Mouse (Mus musculus): Measurements from ENCODE around the gene Bach2. TPM values are rescaled to one million over a fixed set of nuclear protein-coding genes. Genes with fewer than 3 reads are reported as not detected.
A peak's percentile ranks its signal among the peaks of the same experiment; 100 is the strongest.

The Bach2 gene
- polyA plus RNA-seq, 2 experiments, result 0.45 to 0.67 TPM

- ATAC-seq (ENCODE audit: insufficient read depth) (peak; percentile 27; the same call in 1 of the 2 replicates), DNase-seq (ENCODE audit: low read depth in 3 of 3, low spot score in 3 of 3) (no peak)
- peaks cover 0 to 39% of the 10 kb centered on the region in 2 experiments; a peak in 2 of 4 replicates for H3K4me1 ChIP-seq (replicated peaks; ENCODE audit: control insufficient read depth in 2 of 2, insufficient read depth in 2 of 2, low read length in 1 of 2)
- no peak overlapping the region for H3K4me3 ChIP-seq (ENCODE audit: insufficient read depth in 1 of 2, low read depth in 2 of 2, low read length in 2 of 2)
- H3K9ac ChIP-seq (replicated peaks), result 0 out of 2 replicates have a peak overlapping the region, but pooled peaks have one; percentile 3
- no peaks in the 10 kb centered on the region for H3K36me3 ChIP-seq (replicated peaks; ENCODE audit: control insufficient read depth, insufficient read depth, low read depth)
- no peaks in the 10 kb centered on the region for H3K9me3 ChIP-seq (ENCODE audit: control insufficient read depth, low read length)
- H3K27me3 ChIP-seq (ENCODE audit: control insufficient read depth, insufficient read depth, low read length), result no peaks in the 10 kb centered on the region
- WGBS (ENCODE audit: insufficient replicate concordance), result 3% methylated on average over 8 of the region's 8 CpGs
- H3K4me2 ChIP-seq (ENCODE audit: low read depth), result peak overlapping the region; percentile 24
- TF ChIP-seq CTCF (IDR thresholded peaks at IDR 0.05; ENCODE audit: low read depth), result no peak
- no peak for TF ChIP-seq EP300 (IDR thresholded peaks at IDR 0.05; ENCODE audit: low read depth)
- H3K27ac ChIP-seq, result no peak overlapping the region
Observed at GRCm38 (mm10) chr4:32303674-32304073, 65.1 kb downstream of the Bach2 start.

- Histone ChIP-seq H3K4me3 (ENCODE audit: insufficient read depth in 1 of 2, low read depth in 2 of 2, low read length in 2 of 2) (no peak overlapping the region), H3K4me1 (replicated peaks; ENCODE audit: control insufficient read depth in 2 of 2, insufficient read depth in 2 of 2, low read length in 1 of 2) (peaks cover 0 to 38% of the 10 kb centered on the region in 2 experiments; a peak in 2 of 4 replicates), H3K27ac (no peak overlapping the region), H3K27me3 (ENCODE audit: control insufficient read depth, insufficient read depth, low read length) (no peaks in the 10 kb centered on the region), H3K4me2 (ENCODE audit: low read depth) (peak overlapping the region; percentile 15; the same call in 1 of the 2 replicates), H3K9me3 (ENCODE audit: control insufficient read depth, low read length) (no peaks in the 10 kb centered on the region), H3K36me3 (replicated peaks; ENCODE audit: control insufficient read depth, insufficient read depth, low read depth) (no peaks in the 10 kb centered on the region), H3K9ac (replicated peaks) (no peak overlapping the region)
- TF ChIP-seq EP300 (IDR thresholded peaks at IDR 0.05; ENCODE audit: low read depth) (no peak), CTCF (IDR thresholded peaks at IDR 0.05; ENCODE audit: low read depth) (no peak)
- WGBS (ENCODE audit: insufficient replicate concordance), result 21% methylated on average over 6 of the region's 6 CpGs
- ATAC-seq (ENCODE audit: insufficient read depth) (peak; percentile 71), DNase-seq (ENCODE audit: low read depth in 3 of 3, low spot score in 3 of 3) (peak; percentile 12 to 31 (median 17))
Observed at GRCm38 (mm10) chr4:32304221-32304703, 65.7 kb downstream of the Bach2 start.

- Histone ChIP-seq H3K4me1 (replicated peaks; ENCODE audit: control insufficient read depth in 2 of 2, insufficient read depth in 2 of 2, low read length in 1 of 2) (peaks cover 0 to 35% of the 10 kb centered on the region in 2 experiments; a peak in 2 of 4 replicates), H3K27me3 (ENCODE audit: control insufficient read depth, insufficient read depth, low read length) (no peaks in the 10 kb centered on the region), H3K36me3 (replicated peaks; ENCODE audit: control insufficient read depth, insufficient read depth, low read depth) (no peaks in the 10 kb centered on the region), H3K27ac (no peak overlapping the region), H3K9me3 (ENCODE audit: control insufficient read depth, low read length) (no peaks in the 10 kb centered on the region), H3K4me2 (ENCODE audit: low read depth) (no peak overlapping the region; the same call in 1 of the 2 replicates), H3K4me3 (ENCODE audit: insufficient read depth in 1 of 2, low read depth in 2 of 2, low read length in 2 of 2) (no peak overlapping the region), H3K9ac (replicated peaks) (no peak overlapping the region)
- DNase-seq (ENCODE audit: low read depth in 3 of 3, low spot score in 3 of 3) (no peak), ATAC-seq (ENCODE audit: insufficient read depth) (no peak)
- 77% methylated on average over 18 of the region's 18 CpGs for WGBS (ENCODE audit: insufficient replicate concordance)
- TF ChIP-seq CTCF (IDR thresholded peaks at IDR 0.05; ENCODE audit: low read depth) (no peak), EP300 (IDR thresholded peaks at IDR 0.05; ENCODE audit: low read depth) (no peak)
Observed at GRCm38 (mm10) chr4:32305036-32305615, 66.5 kb downstream of the Bach2 start.

- H3K36me3 ChIP-seq (replicated peaks; ENCODE audit: control insufficient read depth, insufficient read depth, low read depth), result no peaks in the 10 kb centered on the region
- H3K4me2 ChIP-seq (ENCODE audit: low read depth), result no peak overlapping the region
- peaks cover 0 to 35% of the 10 kb centered on the region in 2 experiments; a peak in 2 of 4 replicates for H3K4me1 ChIP-seq (replicated peaks; ENCODE audit: control insufficient read depth in 2 of 2, insufficient read depth in 2 of 2, low read length in 1 of 2)
- H3K4me3 ChIP-seq (ENCODE audit: insufficient read depth in 1 of 2, low read depth in 2 of 2, low read length in 2 of 2), result no peak overlapping the region
- TF ChIP-seq CTCF (IDR thresholded peaks at IDR 0.05; ENCODE audit: low read depth) (no peak), EP300 (IDR thresholded peaks at IDR 0.05; ENCODE audit: low read depth) (no peak)
- WGBS (ENCODE audit: insufficient replicate concordance), result 67% methylated on average over 6 of the region's 6 CpGs
- H3K9ac ChIP-seq (replicated peaks), result no peak overlapping the region
- no peaks in the 10 kb centered on the region for H3K27me3 ChIP-seq (ENCODE audit: control insufficient read depth, insufficient read depth, low read length)
- DNase-seq (ENCODE audit: low read depth in 3 of 3, low spot score in 3 of 3), result no peak
- ATAC-seq (ENCODE audit: insufficient read depth), result no peak
- no peak overlapping the region for H3K27ac ChIP-seq
- no peaks in the 10 kb centered on the region for H3K9me3 ChIP-seq (ENCODE audit: control insufficient read depth, low read length)
Observed at GRCm38 (mm10) chr4:32305683-32306082, 67.1 kb downstream of the Bach2 start.

DNA sequence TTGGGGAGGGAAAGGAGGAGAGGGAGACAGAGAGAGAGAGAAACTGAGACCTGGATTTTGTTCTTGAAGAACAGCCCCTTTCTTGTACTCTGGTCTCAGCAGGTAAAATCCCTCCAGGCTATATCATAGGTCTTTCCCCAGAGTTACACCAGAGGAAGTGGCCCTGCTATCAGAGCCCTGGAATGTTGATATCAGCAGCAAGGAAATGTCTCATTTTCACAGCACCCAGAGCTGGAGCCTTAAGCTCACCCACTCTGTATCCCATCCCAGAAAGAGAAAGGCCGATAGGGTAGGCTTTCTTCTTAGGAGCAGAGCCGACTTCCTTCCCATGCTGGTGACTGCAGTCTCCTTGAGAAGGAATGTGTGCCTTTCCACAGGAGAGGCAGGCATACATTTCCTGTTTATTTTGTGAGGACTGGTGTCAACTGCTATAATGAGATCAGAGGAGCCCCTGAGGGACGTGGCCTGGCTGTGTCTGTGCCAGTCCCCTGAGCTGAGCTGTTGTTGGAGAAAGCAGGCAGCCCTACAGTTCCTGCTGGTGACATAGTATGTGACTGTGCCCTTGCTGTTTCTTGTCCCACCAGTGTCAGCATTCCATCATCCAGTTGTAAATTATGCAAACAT lies 67.7 kb downstream of the Bach2 start:
- DNase-seq (ENCODE audit: low read depth in 3 of 3, low spot score in 3 of 3), result no peak
- no peak overlapping the region for H3K4me2 ChIP-seq (ENCODE audit: low read depth)
- H3K4me1 ChIP-seq (replicated peaks; ENCODE audit: control insufficient read depth in 2 of 2, insufficient read depth in 2 of 2, low read length in 1 of 2), result peaks cover 0 to 35% of the 10 kb centered on the region in 2 experiments; a peak in 2 of 4 replicates
- no peak overlapping the region for H3K4me3 ChIP-seq (ENCODE audit: insufficient read depth in 1 of 2, low read depth in 2 of 2, low read length in 2 of 2)
- WGBS (ENCODE audit: insufficient replicate concordance), result 49% methylated on average over 3 of the region's 3 CpGs
- H3K27ac ChIP-seq, result no peak overlapping the region
- peak; percentile 31; the same call in 1 of the 2 replicates for ATAC-seq (ENCODE audit: insufficient read depth)
- no peak for TF ChIP-seq CTCF (IDR thresholded peaks at IDR 0.05; ENCODE audit: low read depth)
- no peak for TF ChIP-seq EP300 (IDR thresholded peaks at IDR 0.05; ENCODE audit: low read depth)
- no peaks in the 10 kb centered on the region for H3K36me3 ChIP-seq (replicated peaks; ENCODE audit: control insufficient read depth, insufficient read depth, low read depth)
- H3K9me3 ChIP-seq (ENCODE audit: control insufficient read depth, low read length), result no peaks in the 10 kb centered on the region
- no peaks in the 10 kb centered on the region for H3K27me3 ChIP-seq (ENCODE audit: control insufficient read depth, insufficient read depth, low read length)
- no peak overlapping the region for H3K9ac ChIP-seq (replicated peaks)
